Mouse (Mus musculus) kidney, adult 2 months (tissue): ENCODE measurements around the gene Fam161b.

Experiments used
- CTCF ChIP-seq: fragments of 200-500 bp; conservative IDR thresholded peaks from 2 replicates; pipeline ENCODE4 v1.5.1; 2011; ENCODE audit warnings: low read depth, mild to moderate bottlenecking, control low read depth, low read length, moderate library complexity, mixed read lengths; ENCODE audit not compliant: insufficient read depth, insufficient read length
- POLR2A ChIP-seq: fragments of 200-500 bp; IDR thresholded peaks from one replicate; pipeline ENCODE4 v1.6.1; 2011; ENCODE audit warnings: low read depth, low read length, control low read depth

- TF ChIP-seq CTCF (no peak), POLR2A (no peak)
Observed at GRCm38 (mm10) chr12:84399663-84400062, 38.0 kb upstream of the Fam161b start.
